Mouse (Mus musculus) ES-E14 (cell line): Measurements from ENCODE around the gene Adam1a. TPM values are rescaled to one million over a fixed set of nuclear protein-coding genes. Genes with fewer than 3 reads are reported as not detected.

Experiments
- DNase-seq: peaks from one replicate; pipeline ENCODE4 v3.0.0-alpha.2; 2013; ENCODE audit warnings: low read depth, low spot score
- H3K27ac ChIP-seq: 2 replicates; pipeline ENCODE4 v1.5.1; 2012; ENCODE audit warnings: low read depth, mild to moderate bottlenecking, low read length, moderate library complexity, mixed read lengths; ENCODE audit not compliant: poor library complexity, insufficient read depth, severe bottlenecking
- H3K36me3 ChIP-seq: 2 replicates; pipeline ENCODE4 v1.6.1; 2012; ENCODE audit warnings: mild to moderate bottlenecking, low read length, moderate library complexity, mixed read lengths; ENCODE audit not compliant: control insufficient read depth, poor library complexity, insufficient read depth, severe bottlenecking
- H3K4me1 ChIP-seq, 2 experiments: fragments of 150-350 bp in 1 of 2; sonication (generic) in 1 of 2; 2 replicates each; pipeline ENCODE4 v1.6.1; 2012; ENCODE audit warnings: low read length in 2 of 2, mild to moderate bottlenecking in 1 of 2, mixed read lengths in 1 of 2; ENCODE audit not compliant: control insufficient read depth in 2 of 2, insufficient read depth in 2 of 2, poor library complexity in 1 of 2
- H3K4me3 ChIP-seq, 2 experiments: fragments of 150-350 bp in 1 of 2; sonication (generic) in 1 of 2; 2 replicates each; pipeline ENCODE4 v1.5.1; 2012; ENCODE audit warnings: low read length in 2 of 2, low read depth in 1 of 2, mild to moderate bottlenecking in 1 of 2, mixed read lengths in 1 of 2; ENCODE audit not compliant: insufficient read depth in 1 of 2, poor library complexity in 1 of 2, severe bottlenecking in 1 of 2
- H3K9ac ChIP-seq: 2 replicates; pipeline ENCODE4 v1.6.1; 2012; ENCODE audit warnings: low read depth, mild to moderate bottlenecking, low read length, mixed read lengths; ENCODE audit not compliant: poor library complexity, insufficient read depth, severe bottlenecking
- H3K9me3 ChIP-seq: fragments of 150-350 bp; sonication (generic); 2 replicates; pipeline ENCODE4 v1.6.1; 2012; ENCODE audit warnings: low read depth, mild to moderate bottlenecking, low read length; ENCODE audit not compliant: control insufficient read depth, insufficient read depth
- CHD2 ChIP-seq: IDR thresholded peaks from 2 replicates; pipeline ENCODE4 v1.6.1; 2014; ENCODE audit warnings: mild to moderate bottlenecking, low read depth, low read length, inconsistent platforms
- HCFC1 ChIP-seq: IDR thresholded peaks from 2 replicates; pipeline ENCODE4 v1.6.1; 2012; ENCODE audit warnings: low read length, inconsistent platforms, borderline replicate concordance; ENCODE audit not compliant: insufficient read depth
- MAFK ChIP-seq: IDR thresholded peaks from 2 replicates; pipeline ENCODE4 v1.6.1; 2014; ENCODE audit warnings: mild to moderate bottlenecking, low read depth, low read length, inconsistent platforms; ENCODE audit not compliant: insufficient read depth
- ZC3H11A ChIP-seq: IDR thresholded peaks from 2 replicates; pipeline ENCODE4 v1.6.1; 2012; ENCODE audit warnings: low read depth, mild to moderate bottlenecking, inconsistent platforms, low read length, borderline replicate concordance
- ZNF384 ChIP-seq: IDR thresholded peaks from 2 replicates; pipeline ENCODE4 v1.6.1; 2012; ENCODE audit warnings: low read depth, low read length, inconsistent platforms
- in situ Hi-C, 2 experiments: fragments of 600-800 bp; cut with MboI; formaldehyde crosslinking; loops; one replicate each; pipeline ENCODE4 v1.15.1; 2025; ENCODE audit warnings: low sequenced_read_pairs in 2 of 2, inconsistent platforms in 1 of 2; ENCODE audit not compliant: unreplicated experiment in 2 of 2
- total RNA-seq: library from RNA; depleted of rRNA; stranded (reverse); fragments of 300-350 nt; gene quantifications from 2 replicates; pipeline ENCODE4 v1.2.3, GENCODE M21; 2012

Gene Adam1a
- total RNA-seq, 1 experiment: 6.1 TPM

GRCm38 (mm10) chr5:121537588-121537987, 7.7 kb downstream of the Adam1a start:
- Histone ChIP-seq H3K4me3 (no peak overlapping the region), H3K9me3 (no peaks in the 10 kb centered on the region), H3K27ac (peak overlapping the region; percentile 78), H3K9ac (peak overlapping the region; percentile 31; the same call in 1 of the 2 replicates), H3K4me1 (peaks cover 10 to 14% of the 10 kb centered on the region in 2 experiments), H3K36me3 (peaks cover 20% of the 10 kb centered on the region)
- no peak for TF ChIP-seq HCFC1
- no peak for TF ChIP-seq CHD2
- no peak for TF ChIP-seq ZNF384
- in situ Hi-C loops: no loop called here
- DNase-seq: no peak

GRCm38 (mm10) chr5:121536921-121537555, 8.2 kb downstream of the Adam1a start:
- Histone ChIP-seq H3K4me1 (peaks cover 10 to 13% of the 10 kb centered on the region in 2 experiments), H3K9ac (no peak overlapping the region; the same call in 1 of the 2 replicates), H3K9me3 (no peaks in the 10 kb centered on the region), H3K4me3 (no peak overlapping the region), H3K36me3 (peaks cover 26% of the 10 kb centered on the region), H3K27ac (peak overlapping the region; percentile 78; the same call in 1 of the 2 replicates)
- no peak for DNase-seq
- TF ChIP-seq ZNF384 (peak; percentile 68; the same call in 1 of the 2 replicates), CHD2 (no peak)
- in situ Hi-C loops: no loop called here

GRCm38 (mm10) chr5:121535116-121535515, 10.2 kb downstream of the Adam1a start:
- H3K36me3 ChIP-seq: peaks cover 37% of the 10 kb centered on the region
- no peak overlapping the region for H3K4me3 ChIP-seq
- no peak overlapping the region for H3K27ac ChIP-seq
- no peak overlapping the region for H3K9ac ChIP-seq
- no peak for TF ChIP-seq MAFK
- no peak for TF ChIP-seq ZC3H11A
- TF ChIP-seq CHD2: no peak
- no peak for TF ChIP-seq HCFC1
- no peak for TF ChIP-seq ZNF384
- no peaks in the 10 kb centered on the region for H3K9me3 ChIP-seq
- DNase-seq: no peak
- peaks cover 5 to 9% of the 10 kb centered on the region in 2 experiments for H3K4me1 ChIP-seq
- in situ Hi-C loops: no loop called here

- peak; percentile 68 for DNase-seq
- Histone ChIP-seq H3K9ac (no peak overlapping the region), H3K36me3 (peaks cover 40% of the 10 kb centered on the region), H3K4me3 (no peak overlapping the region), H3K4me1 (peaks cover 5 to 9% of the 10 kb centered on the region in 2 experiments), H3K27ac (peak overlapping the region; percentile 7; the same call in 1 of the 2 replicates), H3K9me3 (no peaks in the 10 kb centered on the region)
- TF ChIP-seq ZNF384 (no peak), HCFC1 (no peak), ZC3H11A (no peak), CHD2 (no peak), MAFK (no peak)
- in situ Hi-C loops: no loop called here
Observed at GRCm38 (mm10) chr5:121534521-121534920, 10.8 kb downstream of the Adam1a start.

GRCm38 (mm10) chr5:121526961-121527360, 18.3 kb downstream of the Adam1a start:
- Histone ChIP-seq H3K27ac (peak overlapping the region; percentile 3; the same call in 1 of the 2 replicates), H3K4me1 (peaks cover 0 to 7% of the 10 kb centered on the region in 2 experiments; a peak in 1 of 4 replicates), H3K9me3 (no peaks in the 10 kb centered on the region), H3K36me3 (peaks cover 62% of the 10 kb centered on the region), H3K9ac (no peak overlapping the region), H3K4me3 (no peak overlapping the region)
- TF ChIP-seq ZNF384 (no peak), HCFC1 (no peak), CHD2 (no peak), MAFK (no peak), ZC3H11A (no peak)
- no peak for DNase-seq
- in situ Hi-C loops: no loop called here
